Mouse (Mus musculus) neural tube, embryonic 13.5 days (tissue): ENCODE data around the gene Tvp23a. TPM values are rescaled to one million over a fixed set of nuclear protein-coding genes. Genes with fewer than 3 reads are reported as not detected.

ENCODE experiments used
- ATAC-seq: fragments of 200-750 bp; cut with Nextera tagmentation; 2 replicates; pipeline ENCODE4 v1.8.0; 2017; ENCODE audit warnings: low read depth, mild to moderate bottlenecking, moderate TSS enrichment, moderate library complexity
- H3K27ac ChIP-seq: fragments of 300-500 bp; sonication (generic); replicated peaks from 2 replicates; pipeline ENCODE4 v1.5.1; 2015; ENCODE audit warnings: moderate library complexity, mild to moderate bottlenecking, inconsistent platforms
- H3K27me3 ChIP-seq: fragments of 300-500 bp; sonication (generic); 2 replicates; pipeline ENCODE4 v1.6.1; 2015; ENCODE audit warnings: mild to moderate bottlenecking, inconsistent platforms
- H3K36me3 ChIP-seq: fragments of 300-500 bp; sonication (generic); 2 replicates; pipeline ENCODE4 v1.6.1; 2015; ENCODE audit warnings: mild to moderate bottlenecking, inconsistent platforms
- H3K4me1 ChIP-seq: fragments of 300-500 bp; sonication (generic); replicated peaks from 2 replicates; pipeline ENCODE4 v1.6.1; 2015; ENCODE audit warnings: inconsistent platforms
- H3K4me2 ChIP-seq: fragments of 300-500 bp; sonication (generic); 2 replicates; pipeline ENCODE4 v1.6.1; 2015; ENCODE audit warnings: inconsistent platforms, mild to moderate bottlenecking, moderate library complexity
- H3K4me3 ChIP-seq: fragments of 300-500 bp; sonication (generic); 2 replicates; pipeline ENCODE4 v1.5.1; 2015; ENCODE audit warnings: mild to moderate bottlenecking, inconsistent platforms
- H3K9ac ChIP-seq: fragments of 300-500 bp; sonication (generic); 2 replicates; pipeline ENCODE4 v1.6.1; 2015; ENCODE audit warnings: moderate library complexity, mild to moderate bottlenecking, inconsistent platforms
- H3K9me3 ChIP-seq: fragments of 300-500 bp; sonication (generic); 2 replicates; pipeline ENCODE4 v1.6.1; 2016; ENCODE audit warnings: inconsistent platforms
- WGBS: fragments of 180-500 bp; shearing (Covaris S2); methylation state at CpG from one replicate; pipeline ENCODE4 v1.1.7; 2015; 5-methylcytosine and 5-hydroxymethylcytosine counted together
- polyA plus RNA-seq: library from polyadenylated mRNA; unstranded; fragments of >200 nt; fragmentation: Nextera tagmentation; extraction: Ambion mirVana; gene quantifications from 2 replicates; pipeline ENCODE4 v1.2.1, GENCODE M21; 2015

The Tvp23a gene
- polyA plus RNA-seq, 1 experiment from 2014 or later, result 40.5 TPM

DNA sequence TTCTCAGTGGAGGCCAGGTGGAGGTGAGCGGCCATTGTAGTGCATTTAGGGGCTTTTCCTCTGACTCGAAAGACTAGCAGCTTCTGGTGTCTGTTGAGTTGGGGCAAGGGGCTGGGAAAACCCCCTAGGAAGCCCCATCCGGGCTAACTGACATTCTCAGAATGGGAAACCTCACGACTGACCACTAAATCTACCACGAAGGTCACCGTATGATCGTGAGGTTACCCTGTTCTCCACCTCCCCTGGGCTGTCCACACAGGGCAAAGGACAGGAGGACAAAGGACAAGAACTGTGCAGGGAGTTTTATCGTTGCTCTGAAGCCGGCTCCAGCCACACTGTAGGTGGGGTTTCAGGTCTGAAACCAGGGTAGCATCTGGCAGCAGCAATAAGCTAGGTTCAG lies 1.8 kb upstream of the Tvp23a start:
- WGBS, result 87% methylated on average over 9 of the region's 9 CpGs
- Histone ChIP-seq H3K9me3 (no peaks in the 10 kb centered on the region), H3K4me3 (no peak overlapping the region), H3K36me3 (no peaks in the 10 kb centered on the region), H3K27me3 (no peaks in the 10 kb centered on the region), H3K9ac (no peak overlapping the region), H3K4me2 (no peak overlapping the region), H3K27ac (no peak overlapping the region), H3K4me1 (peaks cover 42% of the 10 kb centered on the region)
- ATAC-seq, result no peak

DNA sequence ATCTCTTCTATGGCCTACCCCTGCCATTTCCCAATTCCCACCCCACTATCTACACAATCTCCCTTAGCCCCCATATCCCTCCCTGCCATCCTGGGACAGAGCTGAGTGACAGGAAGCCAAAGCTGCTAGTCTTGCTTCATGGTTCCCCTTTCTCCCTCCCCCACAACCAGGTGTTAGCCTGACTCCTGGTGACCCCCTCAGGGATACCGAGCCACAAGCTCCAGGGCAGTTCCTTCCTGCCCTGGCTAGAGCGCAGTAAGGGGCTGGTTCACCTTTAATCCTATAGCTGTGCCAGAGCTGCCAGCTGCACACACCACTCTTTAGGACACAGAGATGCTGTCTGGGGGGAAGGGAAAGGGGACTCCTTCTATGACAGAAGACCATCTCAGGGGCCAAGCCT lies 619 bp upstream of the Tvp23a start:
- peak overlapping the region; percentile 80 for H3K4me2 ChIP-seq
- peaks cover 48% of the 10 kb centered on the region for H3K4me1 ChIP-seq
- peak overlapping the region; percentile 81 for H3K9ac ChIP-seq
- peak; percentile 17; the same call in 1 of the 2 replicates for ATAC-seq
- H3K4me3 ChIP-seq, result peak overlapping the region; percentile 58
- WGBS, result 65% methylated on average over 2 of the region's 2 CpGs
- H3K27me3 ChIP-seq, result no peaks in the 10 kb centered on the region
- H3K36me3 ChIP-seq, result no peaks in the 10 kb centered on the region
- H3K27ac ChIP-seq, result peak overlapping the region; percentile 89; the same call in 1 of the 2 replicates
- H3K9me3 ChIP-seq, result no peaks in the 10 kb centered on the region

DNA sequence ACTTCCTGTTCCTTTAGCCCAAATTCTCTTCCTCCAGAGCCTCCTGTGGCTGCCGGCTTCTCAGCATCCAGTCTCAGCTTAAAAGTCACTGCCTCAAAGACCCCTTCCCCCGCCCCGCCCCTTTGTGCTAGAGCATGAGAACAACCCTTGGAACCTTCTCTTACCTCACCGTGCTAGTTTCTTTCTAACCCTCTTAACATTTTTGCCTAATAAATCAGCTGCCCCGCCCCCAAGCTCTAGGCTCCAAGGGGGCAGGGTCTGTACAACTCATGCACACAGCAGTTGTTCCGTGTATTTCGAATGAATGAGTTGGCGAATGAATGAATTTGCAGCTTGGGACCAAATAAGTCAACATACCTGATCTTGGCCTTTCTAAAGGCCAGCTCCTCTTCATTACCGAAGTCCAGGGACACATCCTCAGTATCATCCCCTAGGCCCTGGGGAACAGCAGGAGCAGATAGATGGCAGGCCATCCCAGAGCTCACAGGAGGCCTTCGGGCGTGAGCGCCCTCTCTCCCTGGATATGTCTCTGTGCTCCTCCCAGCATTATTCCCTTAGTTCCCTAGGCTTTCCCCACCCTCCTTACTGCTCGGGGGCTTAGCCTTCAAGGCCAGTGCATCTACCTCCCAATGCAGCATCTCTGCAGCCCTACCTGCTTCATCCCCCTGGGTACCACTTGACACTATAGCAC lies 444 bp downstream of the Tvp23a start:
- peaks cover 52% of the 10 kb centered on the region for H3K4me1 ChIP-seq
- H3K4me2 ChIP-seq, result peak overlapping the region; percentile 80
- no peaks in the 10 kb centered on the region for H3K9me3 ChIP-seq
- H3K27ac ChIP-seq, result peak overlapping the region; percentile 89
- H3K4me3 ChIP-seq, result peak overlapping the region; percentile 58
- ATAC-seq, result peak; percentile 81
- 16% methylated on average over 13 of the region's 13 CpGs for WGBS
- H3K9ac ChIP-seq, result peak overlapping the region; percentile 81
- H3K36me3 ChIP-seq, result no peaks in the 10 kb centered on the region
- no peaks in the 10 kb centered on the region for H3K27me3 ChIP-seq

DNA sequence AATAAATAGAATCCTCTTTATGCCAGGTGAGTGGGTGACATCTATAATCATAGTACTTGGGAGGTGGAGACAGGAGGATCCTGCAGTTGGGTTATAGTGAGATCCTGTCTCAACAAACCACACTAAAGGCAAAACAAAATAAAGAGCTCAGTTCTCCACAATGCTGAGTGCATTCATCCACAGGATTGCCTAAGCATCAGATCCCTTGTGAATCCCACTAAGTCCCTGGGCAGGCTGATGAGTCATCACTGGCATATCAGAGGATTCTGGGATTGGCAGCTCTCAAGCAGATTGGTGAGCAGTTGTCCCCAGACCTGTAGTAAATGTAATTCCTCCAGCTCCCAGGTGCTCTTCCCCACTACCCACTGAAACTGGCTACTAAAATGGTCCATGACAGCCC lies 3.4 kb downstream of the Tvp23a start:
- Histone ChIP-seq H3K4me2 (no peak overlapping the region), H3K4me1 (peaks cover 52% of the 10 kb centered on the region), H3K9ac (no peak overlapping the region), H3K27me3 (no peaks in the 10 kb centered on the region), H3K9me3 (no peaks in the 10 kb centered on the region), H3K4me3 (no peak overlapping the region), H3K36me3 (peaks cover under 1% of the 10 kb centered on the region; the same call in 1 of the 2 replicates), H3K27ac (no peak overlapping the region)
- no peak for ATAC-seq

DNA sequence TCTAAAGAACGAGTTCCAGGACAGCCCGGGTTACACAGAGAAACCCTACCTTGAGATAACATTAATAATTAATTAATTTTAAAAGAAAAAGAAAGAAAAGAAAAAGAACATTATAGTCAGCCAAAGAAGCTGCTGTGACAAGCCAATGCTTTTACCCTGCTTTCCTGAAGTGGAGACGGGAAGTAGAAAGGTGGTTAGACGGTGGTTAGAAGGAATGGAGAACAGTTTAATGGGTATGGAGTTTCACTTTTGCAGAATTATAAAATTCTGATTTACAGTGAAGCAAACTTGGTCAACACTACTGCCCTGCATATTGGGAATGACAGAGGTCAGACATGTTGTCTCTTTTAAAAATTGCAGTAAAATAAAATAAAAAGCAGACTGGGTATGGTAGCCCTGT lies 5.4 kb downstream of the Tvp23a start:
- Histone ChIP-seq H3K36me3 (peaks cover 9% of the 10 kb centered on the region), H3K4me2 (no peak overlapping the region), H3K4me3 (no peak overlapping the region), H3K27me3 (no peaks in the 10 kb centered on the region), H3K27ac (no peak overlapping the region), H3K9me3 (no peaks in the 10 kb centered on the region), H3K4me1 (peaks cover 43% of the 10 kb centered on the region), H3K9ac (no peak overlapping the region)
- ATAC-seq, result no peak
- WGBS, result 90% methylated on average over 4 of the region's 4 CpGs

DNA sequence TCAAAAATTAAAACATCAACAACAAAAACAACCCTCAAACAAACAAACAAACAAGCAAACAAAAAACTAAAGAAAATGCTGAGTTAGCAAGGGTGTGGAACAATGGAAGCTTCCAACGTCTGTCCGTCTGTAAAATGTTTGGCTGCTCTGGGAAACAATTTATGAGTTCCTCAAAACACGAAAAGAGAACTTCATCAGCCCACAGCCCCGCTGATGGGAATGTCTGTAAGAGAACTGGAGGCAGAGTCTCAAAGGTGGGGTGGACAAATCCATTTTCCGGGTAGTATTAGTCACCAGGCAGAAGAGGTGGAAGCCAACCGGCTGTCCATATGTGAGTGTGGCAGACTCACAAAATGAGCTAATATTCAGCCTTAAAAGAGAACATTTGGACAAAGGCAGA lies 5.8 kb downstream of the Tvp23a start:
- no peak for ATAC-seq
- Histone ChIP-seq H3K4me2 (no peak overlapping the region), H3K4me3 (no peak overlapping the region), H3K27ac (no peak overlapping the region), H3K9ac (no peak overlapping the region), H3K9me3 (no peaks in the 10 kb centered on the region), H3K4me1 (peaks cover 38% of the 10 kb centered on the region), H3K27me3 (no peaks in the 10 kb centered on the region), H3K36me3 (peaks cover 9% of the 10 kb centered on the region)
- WGBS, result 82% methylated on average over 6 of the region's 6 CpGs

DNA sequence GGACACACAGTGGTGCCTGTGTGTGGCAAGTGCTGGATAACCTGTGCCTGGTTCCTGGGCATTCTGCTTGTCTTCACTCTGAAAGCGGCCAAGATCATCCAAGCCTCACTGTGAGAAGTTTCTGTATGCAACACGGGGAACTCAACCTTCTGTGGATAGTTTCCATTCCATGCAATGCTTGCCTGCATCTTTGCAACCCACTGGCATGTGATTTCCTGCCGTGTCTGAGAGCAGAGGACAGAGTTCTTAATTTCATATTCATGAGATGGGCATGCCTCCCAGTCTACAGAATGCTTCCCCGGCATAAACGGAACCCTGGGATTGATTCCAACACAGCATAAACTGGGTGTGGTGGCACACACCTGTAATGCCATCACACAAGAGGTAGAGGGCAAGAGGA lies 9.1 kb downstream of the Tvp23a start:
- no peak overlapping the region for H3K4me3 ChIP-seq
- H3K4me2 ChIP-seq, result no peak overlapping the region
- H3K4me1 ChIP-seq, result peaks cover 6% of the 10 kb centered on the region; the same call in 1 of the 2 replicates
- no peak for ATAC-seq
- no peak overlapping the region for H3K9ac ChIP-seq
- H3K36me3 ChIP-seq, result peaks cover 9% of the 10 kb centered on the region
- H3K27me3 ChIP-seq, result no peaks in the 10 kb centered on the region
- no peaks in the 10 kb centered on the region for H3K9me3 ChIP-seq
- 87% methylated on average over 5 of the region's 5 CpGs for WGBS
- no peak overlapping the region for H3K27ac ChIP-seq

DNA sequence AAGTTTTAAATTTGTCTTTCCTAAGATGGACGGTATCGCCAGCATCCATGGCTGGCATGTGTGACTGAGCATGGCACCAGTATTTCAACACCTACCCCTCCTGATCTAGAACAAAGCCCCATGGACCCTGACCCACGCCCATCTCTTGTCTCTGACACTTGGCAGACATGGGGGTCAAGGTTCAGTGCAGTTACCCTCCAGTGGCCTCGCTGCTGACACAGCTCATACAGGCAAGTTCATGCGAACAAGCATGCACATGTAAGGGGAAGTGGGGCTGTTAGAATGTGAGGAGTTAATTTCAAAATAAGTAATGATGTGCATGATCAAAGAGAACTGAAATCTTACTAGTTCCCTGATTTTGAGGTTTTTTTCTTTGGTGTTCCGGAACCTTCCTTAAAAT lies 11.0 kb downstream of the Tvp23a start:
- 81% methylated on average over 6 of the region's 6 CpGs for WGBS

DNA sequence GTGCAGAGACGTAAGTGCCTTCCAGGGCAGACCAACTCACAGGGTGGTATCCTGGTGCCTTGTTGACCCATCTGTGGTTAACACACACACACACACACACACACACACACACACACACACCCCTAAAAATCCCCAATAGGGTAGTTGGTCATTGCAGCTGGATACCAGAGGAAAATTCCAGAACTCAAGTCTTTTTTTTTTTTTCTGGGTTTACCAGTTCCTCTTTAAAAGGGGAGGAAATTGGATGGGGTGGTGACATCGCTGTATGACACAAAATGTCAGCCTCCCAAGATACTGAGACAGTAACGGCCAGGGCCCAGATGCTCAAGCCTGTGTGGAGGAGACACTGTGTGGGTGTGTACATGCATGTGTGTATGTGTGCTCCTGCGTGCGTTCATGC lies 13.8 kb downstream of the Tvp23a start:
- Histone ChIP-seq H3K4me2 (no peak overlapping the region), H3K4me3 (no peak overlapping the region), H3K4me1 (no peaks in the 10 kb centered on the region), H3K9ac (no peak overlapping the region), H3K27me3 (no peaks in the 10 kb centered on the region), H3K36me3 (peaks cover 9% of the 10 kb centered on the region), H3K9me3 (no peaks in the 10 kb centered on the region), H3K27ac (no peak overlapping the region)
- WGBS, result 97% methylated on average over 5 of the region's 5 CpGs
- no peak for ATAC-seq

More for the DNA sequence above, 11.0 kb downstream of the Tvp23a start:
- H3K4me1 ChIP-seq, result no peaks in the 10 kb centered on the region
- H3K27ac ChIP-seq, result no peak overlapping the region
- H3K4me2 ChIP-seq, result no peak overlapping the region
- H3K27me3 ChIP-seq, result no peaks in the 10 kb centered on the region
- no peaks in the 10 kb centered on the region for H3K9me3 ChIP-seq
- no peak overlapping the region for H3K4me3 ChIP-seq
- no peak overlapping the region for H3K9ac ChIP-seq
- no peak for ATAC-seq
- H3K36me3 ChIP-seq, result peaks cover 11% of the 10 kb centered on the region

DNA sequence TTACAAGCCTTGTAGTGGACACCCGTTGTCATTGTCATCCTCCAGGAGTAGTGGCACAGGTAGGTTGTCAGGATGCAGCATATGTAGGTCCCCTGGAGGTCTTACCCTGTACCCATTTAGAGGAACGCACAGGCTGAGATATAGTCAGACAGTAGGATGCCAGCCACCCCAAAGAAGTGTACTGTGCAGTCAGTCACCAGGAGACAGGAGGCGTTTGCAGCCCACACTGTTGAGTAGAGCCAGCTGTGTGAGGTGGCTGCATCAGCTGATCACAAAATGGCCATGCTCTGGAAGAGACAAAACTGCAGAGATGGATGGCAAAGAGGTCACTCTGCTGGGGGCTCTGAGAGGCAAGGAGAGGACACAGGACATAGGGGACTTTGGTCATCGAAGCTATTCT lies 14.8 kb downstream of the Tvp23a start:
- no peak overlapping the region for H3K4me2 ChIP-seq
- no peaks in the 10 kb centered on the region for H3K27me3 ChIP-seq
- no peak for ATAC-seq
- H3K4me1 ChIP-seq, result no peaks in the 10 kb centered on the region
- WGBS, result 82% methylated on average over 4 of the region's 4 CpGs
- H3K36me3 ChIP-seq, result peaks cover 14% of the 10 kb centered on the region
- H3K4me3 ChIP-seq, result no peak overlapping the region
- H3K9ac ChIP-seq, result no peak overlapping the region
- no peak overlapping the region for H3K27ac ChIP-seq
- no peaks in the 10 kb centered on the region for H3K9me3 ChIP-seq

DNA sequence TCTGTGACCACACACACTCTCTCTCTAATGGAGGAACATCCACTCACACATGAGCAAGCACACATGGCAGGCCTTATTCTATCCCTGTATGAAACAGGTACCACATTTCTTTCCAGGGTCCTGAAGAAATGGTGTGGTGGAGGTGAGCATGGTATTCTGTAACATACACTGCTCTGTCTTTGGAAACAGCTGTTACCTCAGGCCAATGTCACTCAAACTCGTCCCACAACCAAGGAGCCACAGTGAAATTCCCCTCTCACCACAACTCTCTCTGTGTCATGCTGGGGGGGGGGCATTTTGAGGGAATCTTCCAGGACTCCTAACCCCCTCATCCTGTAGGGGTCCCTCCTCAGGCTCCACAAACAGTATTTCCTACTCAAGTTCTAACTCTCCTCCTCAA lies 15.3 kb downstream of the Tvp23a start:
- no peak overlapping the region for H3K4me2 ChIP-seq
- H3K36me3 ChIP-seq, result peaks cover 19% of the 10 kb centered on the region
- H3K9me3 ChIP-seq, result no peaks in the 10 kb centered on the region
- no peak overlapping the region for H3K9ac ChIP-seq
- no peak for ATAC-seq
- 89% methylated on average over 1 of the region's 1 CpGs for WGBS
- H3K4me3 ChIP-seq, result no peak overlapping the region
- H3K4me1 ChIP-seq, result no peaks in the 10 kb centered on the region
- H3K27ac ChIP-seq, result no peak overlapping the region
- H3K27me3 ChIP-seq, result no peaks in the 10 kb centered on the region

DNA sequence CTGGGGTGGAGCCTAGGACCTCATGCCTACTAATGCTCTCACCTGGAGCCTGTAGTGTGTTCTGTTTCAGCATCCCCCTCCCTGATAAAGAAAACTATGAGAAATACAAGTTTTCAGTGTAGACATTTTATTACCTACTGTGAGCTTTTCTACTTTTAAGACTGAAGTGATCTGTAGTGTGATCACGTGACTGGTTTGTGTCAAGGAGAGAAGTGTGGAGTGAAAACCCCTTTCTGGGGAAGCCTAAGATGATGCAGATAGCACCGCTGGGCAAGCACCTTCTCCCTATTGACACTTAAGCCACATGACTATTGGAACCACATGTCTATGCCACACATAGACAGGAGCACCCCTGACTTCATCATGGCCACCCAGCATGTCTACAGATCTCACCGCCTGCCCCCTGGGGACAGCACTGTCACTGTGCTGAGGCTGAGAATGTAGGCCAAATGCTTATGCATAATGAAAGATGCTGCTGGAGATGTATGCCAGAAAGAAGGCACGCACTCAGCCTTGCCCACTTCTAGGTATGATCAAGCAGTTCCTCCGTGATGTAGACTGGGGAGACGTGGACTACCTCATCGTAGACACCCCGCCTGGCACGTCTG lies 26.6 kb downstream of the Tvp23a start:
- Histone ChIP-seq H3K4me2 (no peak overlapping the region), H3K27ac (no peak overlapping the region), H3K4me1 (no peaks in the 10 kb centered on the region), H3K9me3 (no peaks in the 10 kb centered on the region), H3K36me3 (peaks cover 100% of the 10 kb centered on the region), H3K9ac (no peak overlapping the region), H3K4me3 (no peak overlapping the region), H3K27me3 (no peaks in the 10 kb centered on the region)
- WGBS, result 96% methylated on average over 9 of the region's 9 CpGs
- no peak for ATAC-seq
